Mouse (Mus musculus) CH12.LX (cell line): ENCODE results near the gene Dnajc11.

Experiments
- CTCF ChIP-seq, 2 experiments: IDR thresholded peaks in 1 of 2; conservative IDR thresholded peaks in 1 of 2; 2 replicates each; pipeline ENCODE4 v1.5.1; 2011 to 2012; ENCODE audit warnings: low read depth in 2 of 2, low read length in 2 of 2, improper control_type of control experiment in 1 of 2, inconsistent platforms in 1 of 2, mild to moderate bottlenecking in 1 of 2, moderate library complexity in 1 of 2
- E2F4 ChIP-seq: IDR thresholded peaks from 2 replicates; pipeline ENCODE4 v1.6.1; 2011; ENCODE audit warnings: low read depth, low read length, improper control_type of control experiment; ENCODE audit not compliant: insufficient replicate concordance
- EP300 ChIP-seq: IDR thresholded peaks from 2 replicates; pipeline ENCODE4 v1.6.1; 2011; ENCODE audit warnings: low read length, improper control_type of control experiment
- ETS1 ChIP-seq: conservative IDR thresholded peaks from 2 replicates; pipeline ENCODE4 v1.6.1; 2012; ENCODE audit warnings: low read depth, mild to moderate bottlenecking, inconsistent platforms, low read length, improper control_type of control experiment, moderate library complexity
- HCFC1 ChIP-seq: IDR thresholded peaks from 2 replicates; pipeline ENCODE4 v1.6.1; 2012; ENCODE audit warnings: low read depth, mild to moderate bottlenecking, inconsistent platforms, low read length, improper control_type of control experiment
- JUN ChIP-seq: IDR thresholded peaks from 2 replicates; pipeline ENCODE4 v1.6.1; 2011; ENCODE audit warnings: low read depth, mild to moderate bottlenecking, low read length, improper control_type of control experiment, moderate library complexity; ENCODE audit not compliant: insufficient read depth
- MEF2A ChIP-seq: IDR thresholded peaks from 2 replicates; pipeline ENCODE4 v1.6.1; 2014; ENCODE audit warnings: low read depth, mild to moderate bottlenecking, inconsistent platforms, low read length, improper control_type of control experiment, borderline replicate concordance
- MXI1 ChIP-seq: IDR thresholded peaks from 2 replicates; pipeline ENCODE4 v1.6.1; 2011; ENCODE audit warnings: mild to moderate bottlenecking, low read depth, low read length, improper control_type of control experiment
- POLR2A ChIP-seq: IDR thresholded peaks from 2 replicates; pipeline ENCODE4 v1.6.1; 2011; ENCODE audit warnings: low read depth, mild to moderate bottlenecking, improper control_type of control experiment, low read length
- RAD21 ChIP-seq: IDR thresholded peaks from 2 replicates; pipeline ENCODE4 v1.6.1; 2011; ENCODE audit warnings: low read depth, mild to moderate bottlenecking, low read length, improper control_type of control experiment, moderate library complexity
- RCOR1 ChIP-seq: conservative IDR thresholded peaks from 2 replicates; pipeline ENCODE4 v1.6.1; 2012; ENCODE audit warnings: low read depth, mild to moderate bottlenecking, inconsistent platforms, low read length, improper control_type of control experiment
- USF1 ChIP-seq: IDR thresholded peaks from 2 replicates; pipeline ENCODE4 v1.6.1; 2014; ENCODE audit warnings: low read depth, mild to moderate bottlenecking, inconsistent platforms, low read length, improper control_type of control experiment
- ZC3H11A ChIP-seq: IDR thresholded peaks from 2 replicates; pipeline ENCODE4 v1.6.1; 2012; ENCODE audit warnings: low read depth, mild to moderate bottlenecking, inconsistent platforms, low read length, improper control_type of control experiment
- ZNF384 ChIP-seq: IDR thresholded peaks from 2 replicates; pipeline ENCODE4 v1.6.1; 2012; ENCODE audit warnings: low read depth, low read length, improper control_type of control experiment, inconsistent platforms

GRCm38 (mm10) chr4:152006812-152007211 lies 73.3 kb downstream of the Dnajc11 start:
- TF ChIP-seq ETS1 (no peak), ZC3H11A (no peak), POLR2A (no peak), CTCF (conservative IDR thresholded peaks at IDR 0.05 in 1 of 2, IDR thresholded peaks at IDR 0.05 in 1 of 2; ENCODE audit: low read depth in 2 of 2, low read length in 2 of 2) (no peak), MXI1 (no peak), RAD21 (no peak), HCFC1 (no peak), JUN (no peak), E2F4 (no peak), ZNF384 (no peak), EP300 (no peak), RCOR1 (no peak), USF1 (no peak), MEF2A (no peak)
